Mouse (Mus musculus) heart, postnatal 0 days (tissue): ENCODE measurements around the gene Tmcc1.

Experiments
- CTCF ChIP-seq: IDR thresholded peaks from 2 replicates; pipeline ENCODE4 v1.5.1; 2016; ENCODE audit warnings: antibody characterized with exemption, control low read depth, low read depth
- EP300 ChIP-seq: IDR thresholded peaks from 2 replicates; pipeline ENCODE4 v1.6.1; 2016; ENCODE audit warnings: antibody characterized with exemption, low read depth

- TF ChIP-seq CTCF (no peak), EP300 (no peak)
Observed at GRCm38 (mm10) chr6:116154854-116155624, 38.2 kb downstream of the Tmcc1 start.
